Mouse (Mus musculus) T-cell, adult 2 months (primary cell): ENCODE results near the gene Atp4b.
A peak's percentile ranks its signal among the peaks of the same experiment; 100 is the strongest.

Source experiments
- DNase-seq: peaks from one replicate; pipeline ENCODE4 v3.0.0; 2022; ENCODE audit warnings: low spot score

Gene Atp4b

DNA sequence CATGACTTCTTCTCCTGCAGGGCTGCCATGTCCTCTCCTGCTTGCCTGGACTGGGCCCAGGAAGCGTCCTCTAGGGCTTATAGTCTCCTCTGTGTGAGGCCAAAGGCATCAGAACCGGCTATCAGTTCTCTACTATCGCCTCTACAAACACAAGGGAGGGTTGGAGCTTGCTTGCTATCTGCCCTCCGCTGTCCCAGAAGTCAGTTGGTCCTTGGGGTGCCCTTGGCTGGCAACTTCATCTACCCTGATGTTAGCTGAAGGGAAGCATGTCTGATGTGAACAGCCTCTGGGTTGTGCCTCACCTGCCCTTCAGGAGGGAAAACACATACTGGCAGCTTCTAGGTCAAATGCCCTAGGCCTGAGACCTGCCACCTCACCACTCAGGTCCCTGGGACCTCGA, at the start of gene Atp4b:
TSS of gene Atp4b (minus strand) at position 101 of the 400 bp plus-strand sequence.
- no peak for DNase-seq

GRCm38 (mm10) chr8:13442152-13442551, 45.5 kb upstream of the Atp4b start:
- DNase-seq, result no peak

DNA sequence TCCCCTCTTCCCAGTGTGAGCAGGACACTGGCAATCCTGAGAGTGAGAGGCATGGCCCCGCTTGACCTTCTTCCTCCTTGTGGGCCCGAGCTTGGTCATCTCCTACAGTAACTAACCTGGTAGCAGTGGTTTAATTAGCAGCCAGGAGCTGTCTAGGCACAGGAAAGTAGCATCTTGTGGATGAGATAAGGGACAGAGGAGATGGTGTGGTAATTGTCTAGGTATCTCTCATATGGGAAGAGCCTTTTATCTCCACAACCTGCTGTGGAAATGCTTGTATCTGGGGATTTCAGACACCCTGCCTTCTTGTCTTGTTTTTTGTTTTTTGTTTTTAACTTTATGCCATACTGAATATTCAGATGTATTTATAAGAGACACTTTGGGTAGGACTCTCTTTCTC, 40.9 kb upstream of the Atp4b start:
- no peak for DNase-seq

GRCm38 (mm10) chr8:13436052-13436451, 39.4 kb upstream of the Atp4b start:
- no peak for DNase-seq

DNA sequence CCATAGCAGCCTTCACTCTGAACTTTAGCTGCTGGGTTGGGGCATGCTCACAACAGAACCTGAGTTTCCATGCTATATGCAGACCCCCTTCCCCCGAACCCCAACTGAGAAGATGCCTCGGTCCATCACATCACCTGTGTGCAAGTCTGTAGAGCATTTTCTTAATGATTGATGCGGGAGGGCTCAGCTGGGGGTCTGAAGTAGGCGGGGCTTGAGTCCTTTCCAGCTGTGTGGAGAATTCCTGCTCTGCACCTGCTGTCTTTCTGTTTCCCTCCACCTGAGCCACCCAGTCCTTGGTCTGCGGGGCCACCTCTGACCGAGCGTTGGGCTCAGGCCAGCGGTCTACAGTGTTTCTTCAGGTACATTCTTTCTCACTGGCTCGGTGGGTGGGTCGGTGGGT, 38.3 kb upstream of the Atp4b start, which contains the start of gene Tmem255b:
TSS of gene Tmem255b (plus strand) at position 301 of the 400 bp plus-strand sequence.
- no peak for DNase-seq

DNA sequence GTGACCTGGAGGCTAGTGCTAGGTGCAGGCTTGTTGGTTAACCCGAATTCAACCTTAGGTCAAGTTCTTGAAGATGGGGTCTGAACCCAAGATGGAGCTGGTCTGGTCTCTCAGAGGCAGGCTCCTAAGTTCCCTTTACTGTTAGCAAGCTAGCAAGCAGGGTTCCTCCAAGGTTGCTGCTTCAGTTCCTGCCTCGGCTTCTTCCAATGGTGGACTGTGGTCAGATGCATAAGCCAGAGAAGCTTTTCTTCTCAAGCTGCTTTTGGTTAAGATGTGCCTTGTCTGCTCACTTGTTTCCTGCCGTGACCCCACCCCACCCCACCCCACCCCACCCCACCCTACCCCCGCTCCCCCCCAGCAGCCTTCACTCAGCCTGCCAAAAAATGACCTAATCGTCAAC, 36.5 kb upstream of the Atp4b start:
- no peak for DNase-seq

- DNase-seq, result no peak
Observed at GRCm38 (mm10) chr8:13430866-13431265, 34.2 kb upstream of the Atp4b start.

- DNase-seq, result no peak
Observed at GRCm38 (mm10) chr8:13430412-13430811, 33.8 kb upstream of the Atp4b start.

- DNase-seq, result no peak
Observed at GRCm38 (mm10) chr8:13428156-13428555, 31.5 kb upstream of the Atp4b start.

- no peak for DNase-seq
Observed at GRCm38 (mm10) chr8:13427351-13427750, 30.7 kb upstream of the Atp4b start.

GRCm38 (mm10) chr8:13420970-13421369, 24.3 kb upstream of the Atp4b start:
- no peak for DNase-seq

DNA sequence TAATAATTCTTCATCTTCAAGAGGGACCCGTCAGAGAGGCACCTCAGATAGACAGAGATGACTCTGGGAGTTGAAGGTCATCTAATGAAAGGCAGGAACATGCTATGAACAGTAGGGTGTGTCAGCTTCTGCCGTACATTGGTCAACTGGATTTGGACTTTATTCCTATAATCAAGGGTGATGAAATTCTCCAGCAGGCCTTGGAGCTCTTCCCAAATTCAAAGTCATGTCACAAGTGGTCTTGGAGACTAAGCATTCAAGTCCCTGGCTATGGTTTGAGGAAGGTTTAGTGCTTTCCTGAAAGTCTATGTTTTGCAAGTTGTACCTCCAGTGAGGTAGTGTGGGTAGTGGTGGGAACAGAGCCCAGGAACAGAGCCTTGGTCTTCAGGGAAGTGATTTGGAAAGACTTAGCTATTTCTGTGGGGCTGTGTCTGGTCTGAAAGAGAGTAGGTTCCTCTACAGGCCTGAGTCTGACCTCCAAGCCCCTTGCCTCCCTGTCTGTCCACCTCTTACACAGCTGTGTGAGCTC, 22.6 kb upstream of the Atp4b start:
- no peak for DNase-seq

- no peak for DNase-seq
Observed at GRCm38 (mm10) chr8:13415879-13416278, 19.3 kb upstream of the Atp4b start.

GRCm38 (mm10) chr8:13413823-13414390, 17.3 kb upstream of the Atp4b start:
- DNase-seq, result no peak

DNA sequence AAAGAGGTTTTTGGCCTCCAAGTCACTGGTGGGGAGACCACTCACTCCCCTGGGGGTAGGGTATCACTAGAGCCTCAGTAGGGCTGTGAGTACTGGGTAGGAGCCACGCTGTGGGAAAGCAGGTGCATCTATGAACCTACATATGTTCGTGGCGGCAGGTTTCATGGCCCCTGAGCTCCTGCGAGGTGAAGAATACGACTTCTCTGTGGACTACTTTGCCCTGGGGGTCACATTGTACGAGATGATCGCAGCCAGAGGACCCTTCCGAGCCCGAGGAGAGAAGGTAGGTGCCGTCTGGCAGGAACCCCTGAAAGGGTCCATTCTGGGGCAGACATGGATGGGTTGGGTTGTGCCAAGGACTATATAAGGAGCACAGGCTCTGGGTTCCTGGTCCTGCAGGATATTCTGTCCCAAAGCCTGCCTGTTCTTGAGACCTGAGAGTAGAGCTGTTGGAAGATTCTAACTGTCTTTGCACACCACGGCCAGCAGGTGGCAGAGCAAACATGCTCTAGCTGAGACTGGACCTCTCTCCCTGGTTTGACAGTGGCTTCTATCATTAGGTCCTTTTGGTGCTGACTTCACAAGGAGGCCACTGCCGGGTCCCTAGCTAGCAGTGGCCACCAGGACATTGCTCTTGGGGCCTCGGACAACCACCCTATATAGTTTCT, 16.4 kb upstream of the Atp4b start:
- peak; percentile 17 for DNase-seq

DNA sequence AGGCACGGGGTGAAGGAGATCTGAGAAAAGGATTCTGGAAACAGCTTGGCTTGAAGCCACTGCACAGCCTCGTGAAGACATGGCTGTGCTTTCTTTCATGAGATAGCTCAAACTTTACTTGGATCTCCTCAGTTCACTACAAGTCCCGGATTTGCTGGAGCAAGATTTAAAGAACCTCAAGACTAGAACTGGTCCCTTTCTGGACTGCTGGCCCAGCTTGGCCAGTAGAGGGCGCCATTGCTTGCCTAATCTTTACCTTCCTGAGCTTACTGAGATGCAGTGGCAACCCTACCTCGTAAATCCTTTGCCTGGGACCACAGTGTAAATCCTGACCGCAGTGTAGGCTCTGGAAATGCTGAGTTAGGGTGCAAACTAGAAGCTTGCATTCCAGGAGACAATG, 15.0 kb upstream of the Atp4b start:
- DNase-seq, result peak; percentile 47

DNA sequence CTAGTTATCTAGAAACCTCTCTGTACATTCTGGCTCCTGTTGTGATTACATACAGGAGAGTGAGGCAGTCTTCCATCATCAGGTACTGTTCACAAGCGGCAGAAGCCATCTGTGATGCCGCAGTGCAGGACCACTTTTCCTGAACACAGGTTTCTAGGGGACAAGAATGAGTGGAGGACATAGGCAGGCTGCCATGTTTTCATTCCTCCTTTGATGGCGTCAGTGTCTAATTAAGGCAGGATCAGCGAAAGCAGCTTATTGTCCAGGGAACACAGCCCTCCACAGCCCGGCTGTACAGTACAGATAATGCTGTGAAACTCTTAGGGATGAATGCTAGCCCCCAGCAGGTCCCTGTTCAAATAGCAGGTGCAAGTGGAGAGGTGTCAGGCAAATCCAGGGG, 9.4 kb upstream of the Atp4b start:
- no peak for DNase-seq

- no peak for DNase-seq
Observed at GRCm38 (mm10) chr8:13404666-13405131, 8.1 kb upstream of the Atp4b start, which contains the start of gene Grk1. Gene Grk1 (plus strand): TSS chr8:13405081.

DNA sequence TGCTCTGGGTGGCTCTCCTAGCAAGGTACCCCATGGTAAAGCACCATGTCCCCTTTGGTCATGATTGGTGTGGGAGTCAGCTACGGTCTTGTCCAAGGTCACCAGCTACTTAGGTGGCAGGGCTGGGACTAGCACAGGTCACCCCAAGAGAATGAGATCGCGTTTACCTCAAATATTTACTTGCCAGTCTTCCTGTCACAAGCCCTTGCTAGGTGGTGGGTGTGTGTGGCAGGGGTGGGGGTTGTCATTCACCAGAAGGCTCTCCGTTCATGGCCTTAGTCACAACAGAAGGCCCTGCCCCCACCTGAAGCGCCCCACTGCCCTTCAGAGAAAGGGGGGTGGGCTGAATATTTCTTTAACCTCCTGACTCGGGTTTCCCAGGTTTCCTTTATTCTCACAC, 6.9 kb upstream of the Atp4b start:
- DNase-seq, result no peak

- no peak for DNase-seq
Observed at GRCm38 (mm10) chr8:13393869-13394268, 2.8 kb downstream of the Atp4b start.

DNA sequence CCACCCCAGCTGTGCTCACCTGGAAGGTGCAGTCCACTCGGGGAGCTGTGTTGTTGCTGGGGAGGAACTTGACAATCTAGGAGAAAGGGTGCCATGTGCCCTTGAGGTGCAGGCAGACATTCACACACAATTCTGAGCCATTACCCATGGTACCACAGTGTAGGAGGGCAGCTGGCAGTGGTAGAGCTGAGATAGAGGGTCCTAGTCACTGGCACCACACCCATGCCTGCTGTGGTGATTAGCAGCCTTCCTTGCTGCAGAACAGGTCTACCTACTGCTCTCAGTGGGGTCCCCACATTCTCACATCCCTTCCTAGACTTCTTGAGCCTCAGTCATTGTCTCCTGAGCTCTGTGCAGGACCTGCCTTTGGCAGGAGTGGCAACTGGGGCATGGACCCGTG, 7.9 kb downstream of the Atp4b start:
- DNase-seq, result no peak

DNA sequence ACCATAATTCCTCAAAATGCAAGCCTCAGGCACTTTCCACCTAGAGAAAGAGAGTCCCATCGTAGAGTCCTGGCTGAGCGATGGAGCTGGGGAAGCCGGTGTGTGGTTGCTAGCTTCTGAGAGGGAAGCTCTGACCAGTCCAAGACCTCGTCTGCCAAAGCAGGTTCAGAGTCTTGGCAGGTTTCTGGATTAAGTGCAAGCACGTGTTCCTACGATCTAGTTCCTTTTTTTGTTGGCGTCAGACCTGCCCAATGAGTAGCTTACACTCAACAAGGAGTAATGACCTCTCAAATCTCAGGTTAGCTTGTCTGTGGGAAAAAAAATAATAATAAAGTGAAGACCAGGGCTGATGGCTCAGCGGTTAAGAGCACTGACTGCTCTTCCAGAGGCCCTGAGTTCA, 8.9 kb downstream of the Atp4b start:
- DNase-seq, result no peak

DNA sequence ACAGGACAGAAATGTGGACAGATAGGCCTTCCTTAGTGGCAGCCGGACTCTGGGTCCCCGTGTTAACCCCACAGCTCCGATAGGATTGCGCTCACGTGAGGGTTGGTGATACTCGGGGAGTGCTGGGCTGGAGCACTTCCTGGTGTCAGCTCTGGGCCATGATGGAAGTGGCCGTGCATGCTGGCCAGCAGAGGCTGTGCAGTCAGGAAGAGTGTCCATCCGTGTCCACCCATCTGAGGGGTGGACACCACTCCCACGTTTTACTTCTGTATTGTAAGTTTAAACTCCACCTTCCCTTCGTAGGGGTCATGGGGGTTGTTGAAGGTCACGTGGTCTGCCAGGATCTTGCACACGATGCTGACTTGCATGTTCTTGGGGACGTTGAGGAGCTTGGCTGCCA, 10.3 kb downstream of the Atp4b start:
- DNase-seq, result no peak

DNA sequence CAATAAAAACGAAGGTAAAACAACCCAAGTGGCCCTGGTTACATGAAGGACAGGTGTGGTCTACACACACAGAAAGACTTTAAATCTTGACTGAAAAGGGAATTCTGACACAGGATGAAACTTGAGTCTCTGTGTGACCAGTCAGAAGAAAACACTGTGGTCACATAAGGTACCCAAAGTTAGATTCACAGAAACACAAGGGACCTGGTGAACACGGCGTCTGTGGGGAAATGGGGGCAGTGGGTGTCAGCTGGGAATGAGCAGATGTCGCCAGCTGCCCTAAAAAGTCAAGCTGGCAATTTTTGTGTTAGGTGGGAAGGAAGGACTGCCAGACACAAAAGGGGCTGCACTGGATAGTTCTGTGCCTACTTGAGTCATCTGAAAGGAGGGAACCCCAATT, 13.6 kb downstream of the Atp4b start:
- DNase-seq, result no peak
